Mouse (Mus musculus) neural tube, embryonic 15.5 days (tissue): ENCODE measurements around the gene Ptms. TPM values are rescaled to one million over a fixed set of nuclear protein-coding genes. Genes with fewer than 3 reads are reported as not detected.

Experiments used
- ATAC-seq: fragments of 200-750 bp; cut with Nextera tagmentation; 2 replicates; pipeline ENCODE4 v1.8.0; 2017; ENCODE audit warnings: mild to moderate bottlenecking, moderate TSS enrichment, moderate library complexity; ENCODE audit not compliant: low FRiP score
- H3K27ac ChIP-seq: fragments of 300-500 bp; sonication (generic); replicated peaks from 2 replicates; pipeline ENCODE4 v1.5.1; 2015; ENCODE audit warnings: mild to moderate bottlenecking, inconsistent platforms
- H3K27me3 ChIP-seq: fragments of 300-500 bp; sonication (generic); replicated peaks from 2 replicates; pipeline ENCODE4 v1.6.1; 2015; ENCODE audit warnings: inconsistent platforms
- H3K36me3 ChIP-seq: fragments of 300-500 bp; sonication (generic); 2 replicates; pipeline ENCODE4 v1.6.1; 2015; ENCODE audit warnings: inconsistent platforms
- H3K4me1 ChIP-seq: fragments of 300-500 bp; sonication (generic); 2 replicates; pipeline ENCODE4 v1.6.1; 2015; ENCODE audit warnings: inconsistent platforms
- H3K4me2 ChIP-seq: fragments of 300-500 bp; sonication (generic); 2 replicates; pipeline ENCODE4 v1.6.1; 2015; ENCODE audit warnings: inconsistent platforms, mild to moderate bottlenecking, moderate library complexity
- H3K4me3 ChIP-seq: fragments of 300-500 bp; sonication (generic); replicated peaks from 2 replicates; pipeline ENCODE4 v1.5.1; 2015; ENCODE audit warnings: mild to moderate bottlenecking, inconsistent platforms
- H3K9ac ChIP-seq: fragments of 300-500 bp; sonication (generic); replicated peaks from 2 replicates; pipeline ENCODE4 v1.6.1; 2015; ENCODE audit warnings: mild to moderate bottlenecking, inconsistent platforms
- H3K9me3 ChIP-seq: fragments of 300-500 bp; sonication (generic); replicated peaks from 2 replicates; pipeline ENCODE4 v1.6.1; 2016; ENCODE audit warnings: inconsistent platforms
- WGBS: fragments of 180-500 bp; shearing (Covaris S2); methylation state at CpG from one replicate; pipeline ENCODE4 v1.1.7; 2015; ENCODE audit warnings: mixed read lengths; 5-methylcytosine and 5-hydroxymethylcytosine counted together
- polyA plus RNA-seq: library from polyadenylated mRNA; unstranded; fragments of >200 nt; fragmentation: Nextera tagmentation; extraction: Ambion mirVana; gene quantifications from 2 replicates; pipeline ENCODE4 v1.2.1, GENCODE M21; 2015

The Ptms gene
- polyA plus RNA-seq, 1 experiment from 2014 or later: 745 TPM

- Histone ChIP-seq H3K4me3 (no peak overlapping the region), H3K27ac (no peak overlapping the region), H3K27me3 (no peaks in the 10 kb centered on the region), H3K4me2 (no peak overlapping the region), H3K9me3 (no peaks in the 10 kb centered on the region), H3K9ac (no peak overlapping the region), H3K36me3 (no peaks in the 10 kb centered on the region), H3K4me1 (no peaks in the 10 kb centered on the region)
- no peak for ATAC-seq
- WGBS: 94% methylated on average over 9 of the region's 9 CpGs
These were observed 38.1 kb downstream of the Ptms start for GRCm38 (mm10) chr6:124881821-124882220.

- Histone ChIP-seq H3K4me1 (no peaks in the 10 kb centered on the region), H3K4me3 (no peak overlapping the region), H3K27ac (no peak overlapping the region), H3K4me2 (no peak overlapping the region), H3K9me3 (no peaks in the 10 kb centered on the region), H3K36me3 (no peaks in the 10 kb centered on the region), H3K27me3 (no peaks in the 10 kb centered on the region), H3K9ac (no peak overlapping the region)
- 69% methylated on average over 6 of the region's 6 CpGs for WGBS
- ATAC-seq: no peak
These were observed 40.5 kb downstream of the Ptms start for GRCm38 (mm10) chr6:124879390-124879789.

GRCm38 (mm10) chr6:124874348-124874747 lies 45.6 kb downstream of the Ptms start:
- Histone ChIP-seq H3K9me3 (no peaks in the 10 kb centered on the region), H3K4me1 (no peaks in the 10 kb centered on the region), H3K36me3 (no peaks in the 10 kb centered on the region), H3K4me2 (no peak overlapping the region), H3K27me3 (no peaks in the 10 kb centered on the region), H3K9ac (no peak overlapping the region; the same call in 1 of the 2 replicates), H3K27ac (no peak overlapping the region), H3K4me3 (no peak overlapping the region)
- WGBS: 74% methylated on average over 2 of the region's 3 CpGs
- ATAC-seq: no peak

DNA sequence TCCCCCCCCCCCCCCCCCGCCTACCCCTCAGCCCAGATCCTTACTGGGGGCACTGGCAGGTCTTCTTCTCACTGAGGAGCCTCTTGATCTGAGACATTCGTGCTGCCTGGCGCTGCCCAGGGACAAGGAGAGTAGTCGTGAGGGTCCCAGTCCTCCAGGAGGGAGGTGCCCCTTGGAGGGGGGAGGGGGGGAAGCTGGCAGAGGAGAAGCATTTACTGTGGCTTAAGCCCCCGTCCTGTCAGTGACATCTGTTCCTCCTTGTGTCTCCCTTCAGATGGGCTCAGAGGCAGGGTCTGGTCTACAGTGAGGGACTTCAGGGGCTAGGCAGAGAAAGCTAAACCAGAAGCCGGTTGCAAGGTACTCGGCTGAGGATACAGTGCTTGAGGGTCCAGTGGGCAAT lies 53.3 kb downstream of the Ptms start:
- no peaks in the 10 kb centered on the region for H3K9me3 ChIP-seq
- H3K27ac ChIP-seq: no peak overlapping the region
- H3K4me3 ChIP-seq: no peak overlapping the region
- H3K4me2 ChIP-seq: no peak overlapping the region
- no peak for ATAC-seq
- WGBS: 64% methylated on average over 6 of the region's 7 CpGs
- H3K9ac ChIP-seq: no peak overlapping the region
- H3K36me3 ChIP-seq: no peaks in the 10 kb centered on the region; the same call in 1 of the 2 replicates
- peaks cover 42% of the 10 kb centered on the region for H3K4me1 ChIP-seq
- no peaks in the 10 kb centered on the region for H3K27me3 ChIP-seq

DNA sequence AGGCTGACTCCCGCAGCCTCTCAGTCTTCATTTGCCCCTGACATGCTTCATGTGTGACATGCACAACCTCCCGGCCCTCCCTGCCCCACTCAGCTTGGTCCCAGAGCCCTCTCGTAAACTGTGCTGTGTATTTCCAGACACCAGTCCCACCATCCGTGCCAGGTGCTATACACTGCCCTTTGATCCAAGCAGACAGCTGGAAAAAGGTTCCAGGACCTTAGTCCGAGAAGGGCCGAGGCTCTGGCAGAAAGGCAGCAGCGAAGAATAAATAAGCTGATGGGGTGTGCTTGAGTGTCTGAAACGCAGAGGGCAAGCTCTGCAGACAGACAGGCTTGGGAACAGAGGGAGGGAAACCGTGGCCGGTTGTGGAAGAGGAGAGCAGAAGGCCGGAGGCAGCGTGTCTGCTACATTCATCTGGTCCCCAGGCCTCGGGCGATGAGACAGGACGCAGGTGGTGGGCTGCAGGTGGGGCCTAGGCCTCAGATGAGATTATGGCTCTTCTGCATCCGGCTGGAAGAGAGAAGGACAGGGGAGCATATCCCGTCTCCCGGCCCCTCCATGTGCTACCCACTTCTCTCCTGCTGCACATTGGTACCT lies 54.0 kb downstream of the Ptms start:
- Histone ChIP-seq H3K9me3 (no peaks in the 10 kb centered on the region), H3K9ac (no peak overlapping the region), H3K4me2 (no peak overlapping the region), H3K36me3 (peaks cover 6% of the 10 kb centered on the region), H3K4me3 (no peak overlapping the region), H3K27me3 (no peaks in the 10 kb centered on the region), H3K4me1 (peaks cover 49% of the 10 kb centered on the region), H3K27ac (peak overlapping the region; percentile 18; the same call in 1 of the 2 replicates)
- 49% methylated on average over 18 of the region's 18 CpGs for WGBS
- no peak for ATAC-seq

Other genes starting within 250 kb of the Ptms start
- gene Emg1, start 207.9 kb downstream of the Ptms start, polyA plus RNA-seq: 99.9 and 132 TPM in 2 replicates
- gene Phb2, start 207.8 kb downstream of the Ptms start, polyA plus RNA-seq: 267 and 291 TPM in 2 replicates
- gene Ptpn6, start 181.4 kb downstream of the Ptms start, polyA plus RNA-seq: 4.8 and 24.7 TPM in 2 replicates
- 572 and 623 TPM in 2 replicates for gene Grcc10, start 178.7 kb downstream of the Ptms start, polyA plus RNA-seq
- 0.17 TPM in 1 of 2 replicates, not detected in the other for gene Gm45234, start 164.1 kb downstream of the Ptms start, polyA plus RNA-seq
- gene Atn1, start 163.6 kb downstream of the Ptms start, polyA plus RNA-seq: 23.1 and 24.0 TPM in 2 replicates
- gene Eno2, start 150.4 kb downstream of the Ptms start, polyA plus RNA-seq: 197 and 226 TPM in 2 replicates
- 1.5 and 1.7 TPM in 2 replicates for gene Lrrc23, start 140.4 kb downstream of the Ptms start, polyA plus RNA-seq
- 7.9 and 9.2 TPM in 2 replicates for gene Spsb2, start 111.4 kb downstream of the Ptms start, polyA plus RNA-seq
- 481 and 545 TPM in 2 replicates for gene Tpi1, start 105.8 kb downstream of the Ptms start, polyA plus RNA-seq
- gene Usp5, start 90.6 kb downstream of the Ptms start, polyA plus RNA-seq: 190 and 199 TPM in 2 replicates
- gene Cdca3, start 90.6 kb downstream of the Ptms start, polyA plus RNA-seq: 23.7 and 52.8 TPM in 2 replicates
- gene Gnb3, start 79.8 kb downstream of the Ptms start, polyA plus RNA-seq: 0.69 and 0.70 TPM in 2 replicates
- gene P3h3, start 62.4 kb downstream of the Ptms start, polyA plus RNA-seq: 22.2 and 24.0 TPM in 2 replicates
- gene Gpr162, start 56.1 kb downstream of the Ptms start, polyA plus RNA-seq: 28.9 and 33.8 TPM in 2 replicates
- 0.17 and 0.61 TPM in 2 replicates for gene Cd4, start 31.9 kb downstream of the Ptms start, polyA plus RNA-seq
- gene Lag3, start 8.4 kb downstream of the Ptms start, polyA plus RNA-seq: 3.2 and 3.5 TPM in 2 replicates
- gene Mlf2, start 11.3 kb upstream of the Ptms start, polyA plus RNA-seq: 543 and 603 TPM in 2 replicates
- 95.4 and 112 TPM in 2 replicates for gene Cops7a, start 45.4 kb upstream of the Ptms start, polyA plus RNA-seq
- gene Pianp, start 76.6 kb upstream of the Ptms start, polyA plus RNA-seq: 59.4 and 72.4 TPM in 2 replicates
- 18.5 and 19.5 TPM in 2 replicates for gene Zfp384, start 89.0 kb upstream of the Ptms start, polyA plus RNA-seq
- gene Ing4, start 119.7 kb upstream of the Ptms start, polyA plus RNA-seq: 129 and 133 TPM in 2 replicates
- gene Acrbp, start 129.6 kb upstream of the Ptms start, polyA plus RNA-seq: 17.3 and 21.5 TPM in 2 replicates
- gene Lpar5, start 147.8 kb upstream of the Ptms start, polyA plus RNA-seq: 1.0 and 1.2 TPM in 2 replicates
- 87.5 and 93.9 TPM in 2 replicates for gene Chd4, start 175.9 kb upstream of the Ptms start, polyA plus RNA-seq
- 47.8 and 58.0 TPM in 2 replicates for gene Nop2, start 211.8 kb upstream of the Ptms start, polyA plus RNA-seq
- gene Iffo1, start 225.1 kb upstream of the Ptms start, polyA plus RNA-seq: 20.1 and 24.6 TPM in 2 replicates
- 1,563 and 1,690 TPM in 2 replicates for gene Gapdh, start 246.4 kb upstream of the Ptms start, polyA plus RNA-seq